ENCODE assay signal across 8 mouse cellular contexts in the genomic region with DNA sequence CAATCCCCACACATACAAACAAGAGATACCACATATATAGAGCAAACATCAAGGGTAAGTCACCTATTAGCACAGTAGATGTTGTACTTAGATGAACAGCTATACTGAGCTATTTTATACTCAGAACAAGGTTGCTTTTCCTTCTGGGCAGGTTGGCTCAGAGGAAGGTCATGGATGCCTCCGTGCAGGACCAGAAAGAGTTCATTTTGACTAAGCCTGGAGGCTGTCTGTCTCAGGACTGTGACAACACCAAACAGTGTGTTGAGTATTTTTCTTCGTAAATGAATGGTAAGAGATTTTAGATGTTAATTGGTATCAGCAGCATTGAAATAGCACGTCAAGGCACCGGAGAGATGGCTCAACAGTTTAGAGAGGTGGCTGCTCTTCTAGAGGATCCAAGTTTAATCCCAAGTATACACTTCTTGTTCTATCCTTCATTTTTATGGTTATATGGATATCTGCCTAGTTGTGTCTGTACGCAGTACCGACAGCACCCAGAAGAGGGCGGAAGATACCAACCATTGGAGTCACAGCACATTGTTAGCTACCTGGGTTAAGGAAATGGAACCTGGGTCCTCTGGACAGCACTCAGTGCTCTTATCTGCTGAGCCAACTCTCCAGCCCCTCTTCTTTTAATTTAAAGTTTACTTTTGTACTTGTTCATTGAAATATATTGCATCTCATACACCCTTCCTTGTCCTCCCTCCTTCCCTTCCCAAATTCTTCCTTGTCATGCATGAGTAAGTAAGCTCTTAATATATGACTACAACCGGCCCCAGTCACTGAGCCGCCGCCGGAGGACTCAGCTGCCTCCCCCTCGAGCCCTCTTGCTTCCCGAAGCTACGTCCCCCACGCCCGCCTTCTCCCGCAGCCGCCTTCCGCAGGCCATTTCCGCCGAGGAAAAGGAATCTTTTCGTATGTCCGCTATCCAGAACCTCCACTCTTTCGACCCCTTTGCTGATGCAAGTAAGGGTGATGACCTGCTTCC. TPM values are rescaled to one million over a fixed set of nuclear protein-coding genes. Genes with fewer than 3 reads are reported as not detected.
A peak's percentile ranks its signal among the peaks of the same experiment; 100 is the strongest.
DNase-seq lines count a peak whose midpoint lies in the region; ATAC-seq lines count a peak whose summit lies in the region.

No protein-coding gene starts in this region.

- H3K4me2 ChIP-seq in forebrain, embryonic 11.5 days (ENCODE audit: low read depth, low read length, severe bottlenecking) = peak overlapping the region; percentile 55
- peak overlapping the region; percentile 73 for H3K4me2 ChIP-seq in heart, embryonic 15.5 days
- H3K4me2 ChIP-seq in liver, embryonic 12.5 days = peak overlapping the region; percentile 68
- H3K4me2 ChIP-seq in stomach, embryonic 14.5 days (replicated peaks; ENCODE audit: low read depth, low read length) = peak overlapping the region; percentile 53

- H3K9me3 ChIP-seq in forebrain, embryonic 11.5 days (ENCODE audit: control insufficient read depth, low read length) = no peaks in the 10 kb centered on the region; the same call in 1 of the 2 replicates
- no peaks in the 10 kb centered on the region for H3K9me3 ChIP-seq in heart, embryonic 15.5 days (replicated peaks)
- H3K9me3 ChIP-seq in liver, embryonic 12.5 days (replicated peaks) = no peaks in the 10 kb centered on the region
- no peaks in the 10 kb centered on the region for H3K9me3 ChIP-seq in stomach, embryonic 14.5 days (ENCODE audit: control insufficient read depth, low read depth, low read length)

- 18% methylated on average over 24 of the region's 24 CpGs for WGBS in forebrain, embryonic 11.5 days
- 14% methylated on average over 24 of the region's 24 CpGs for WGBS in heart, embryonic 15.5 days
- WGBS in liver, embryonic 12.5 days (ENCODE audit: insufficient replicate concordance) = 6% methylated on average over 24 of the region's 24 CpGs
- 12% methylated on average over 24 of the region's 24 CpGs for WGBS in stomach, embryonic 14.5 days

- H3K9ac ChIP-seq in forebrain, embryonic 11.5 days (ENCODE audit: low read length) = peak overlapping the region; percentile 45; the same call in 1 of the 2 replicates
- H3K9ac ChIP-seq in heart, embryonic 15.5 days = peak overlapping the region; percentile 32; the same call in 1 of the 2 replicates
- H3K9ac ChIP-seq in liver, embryonic 12.5 days = no peak overlapping the region
- H3K9ac ChIP-seq in stomach, embryonic 14.5 days (replicated peaks; ENCODE audit: low read depth, low read length) = peak overlapping the region; percentile 21; the same call in 1 of the 2 replicates

- H3K36me3 ChIP-seq in forebrain, embryonic 11.5 days (ENCODE audit: control insufficient read depth, insufficient read depth, low read length) = no peaks in the 10 kb centered on the region
- no peaks in the 10 kb centered on the region for H3K36me3 ChIP-seq in heart, embryonic 15.5 days
- H3K36me3 ChIP-seq in liver, embryonic 12.5 days = no peaks in the 10 kb centered on the region
- H3K36me3 ChIP-seq in stomach, embryonic 14.5 days (ENCODE audit: control insufficient read depth, insufficient read depth, low read length) = no peaks in the 10 kb centered on the region

- no peaks in the 10 kb centered on the region for H3K27me3 ChIP-seq in forebrain, embryonic 11.5 days (ENCODE audit: control insufficient read depth, insufficient read depth, low read length)
- no peaks in the 10 kb centered on the region for H3K27me3 ChIP-seq in heart, embryonic 15.5 days
- no peaks in the 10 kb centered on the region for H3K27me3 ChIP-seq in liver, embryonic 12.5 days (replicated peaks)
- H3K27me3 ChIP-seq in stomach, embryonic 14.5 days (ENCODE audit: control insufficient read depth, insufficient read depth, low read length) = no peaks in the 10 kb centered on the region

- H3K4me1 ChIP-seq in forebrain, embryonic 11.5 days (replicated peaks; ENCODE audit: control insufficient read depth, insufficient read depth, low read length) = no peaks in the 10 kb centered on the region
- no peaks in the 10 kb centered on the region for H3K4me1 ChIP-seq in heart, embryonic 15.5 days (replicated peaks)
- no peaks in the 10 kb centered on the region for H3K4me1 ChIP-seq in liver, embryonic 12.5 days
- H3K4me1 ChIP-seq in stomach, embryonic 14.5 days (ENCODE audit: control insufficient read depth, insufficient read depth, low read length) = no peaks in the 10 kb centered on the region

- peak overlapping the region; percentile 24 for H3K4me3 ChIP-seq in forebrain, embryonic 11.5 days (ENCODE audit: low read depth, low read length)
- H3K4me3 ChIP-seq in heart, embryonic 15.5 days = peak overlapping the region; percentile 41
- H3K4me3 ChIP-seq in liver, embryonic 12.5 days = peak overlapping the region; percentile 43
- peak overlapping the region; percentile 24; the same call in 1 of the 2 replicates for H3K4me3 ChIP-seq in stomach, embryonic 14.5 days (ENCODE audit: low read depth, low read length)

- H3K27ac ChIP-seq in forebrain, embryonic 11.5 days (ENCODE audit: low read depth, low read length) = no peak overlapping the region
- H3K27ac ChIP-seq in heart, embryonic 15.5 days = no peak overlapping the region
- H3K27ac ChIP-seq in liver, embryonic 12.5 days = no peak overlapping the region
- no peak overlapping the region for H3K27ac ChIP-seq in stomach, embryonic 14.5 days (ENCODE audit: low read length)

- peak; percentile 91 for ATAC-seq in forebrain, embryonic 11.5 days (replicated peaks; ENCODE audit: low FRiP score)
- ATAC-seq in heart, embryonic 15.5 days (replicated peaks; ENCODE audit: insufficient number of reproducible peaks, insufficient read depth, low FRiP score, low read depth) = no peak; the same call in 1 of the 2 replicates
- 0 out of 2 replicates have a peak, but pooled peaks have one; percentile 54 for ATAC-seq in liver, embryonic 12.5 days
- peak; percentile 83 for ATAC-seq in stomach, embryonic 14.5 days (ENCODE audit: insufficient number of reproducible peaks, insufficient read depth, low FRiP score, low read depth)

- peak; percentile 82 for DNase-seq in CD4-positive, CD25-positive, alpha-beta regulatory T cell, adult 2 months (ENCODE audit: low read depth, low spot score)
- DNase-seq in brain, embryonic 18.5 days (ENCODE audit: low read depth, low spot score) = peak; percentile 55
- peak; percentile 90 for DNase-seq in forebrain, embryonic 11.5 days (ENCODE audit: low spot score)
- DNase-seq in kidney, postnatal 14 days = peak; percentile 88
- DNase-seq in natural killer cell, adult 2 months (ENCODE audit: low spot score in 2 of 2) = peak; percentile 62 to 79

RNA-seq across cellular contexts. Expression of a gene that starts 57.7 kb away (rescaled TPM):
- 6.2 and 9.4 TPM in 2 replicates for polyA plus RNA-seq in forebrain, embryonic 11.5 days (2014; fragmentation: Nextera tagmentation; extraction: Ambion mirVana)
- polyA plus RNA-seq in heart, embryonic 15.5 days (2015; fragmentation: Nextera tagmentation; extraction: Ambion mirVana) = 3.5 and 4.0 TPM in 2 replicates
- 2.0 and 2.2 TPM in 2 replicates for polyA plus RNA-seq in liver, embryonic 12.5 days (2016; fragmentation: Nextera tagmentation; extraction: Ambion mirVana)
- polyA plus RNA-seq in stomach, embryonic 14.5 days (2014; fragmentation: Nextera tagmentation; extraction: Ambion mirVana) = 7.6 and 9.3 TPM in 2 replicates
